Mouse (Mus musculus) gastrocnemius, adult 8-10 months (tissue): ENCODE data around the gene Sidt1. TPM values are rescaled to one million over a fixed set of nuclear protein-coding genes. Genes with fewer than 3 reads are reported as not detected.
"Not testable (repeated sequence)": the region's sequence is repeated elsewhere in the genome, so short reads cannot be mapped to it uniquely, and the experiment has no call there.

Experiments used
- DNase-seq, 2 experiments: peaks; one replicate each; pipeline ENCODE4 v3.0.0; 2022; ENCODE audit warnings: low spot score in 2 of 2
- total RNA-seq, 4 experiments: library from RNA; stranded (reverse); gene quantifications; 2 replicates each; pipeline ENCODE4 v1.2.4; 2022

The Sidt1 gene
- total RNA-seq, 4 experiments from 2014 or later: not detected

DNA sequence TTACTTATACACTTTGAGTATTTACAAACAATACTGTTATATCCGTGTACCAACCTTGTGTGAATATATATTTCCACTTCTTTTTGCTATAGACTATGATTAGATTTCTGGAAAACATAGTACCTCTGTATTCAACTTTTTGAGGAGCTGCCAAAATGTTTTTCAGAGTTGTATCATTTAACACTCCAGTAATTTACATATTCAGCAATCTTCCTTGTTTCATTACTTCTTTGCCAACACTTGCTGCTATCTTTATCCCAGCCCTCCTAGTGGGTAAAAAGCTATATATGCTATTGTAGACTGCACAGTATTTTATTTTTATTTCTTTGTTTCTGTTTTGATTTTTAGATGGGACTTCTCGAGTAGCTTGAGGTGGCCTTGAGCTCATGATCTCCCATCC lies 29.2 kb downstream of the Sidt1 start:
- DNase-seq: no peak

DNA sequence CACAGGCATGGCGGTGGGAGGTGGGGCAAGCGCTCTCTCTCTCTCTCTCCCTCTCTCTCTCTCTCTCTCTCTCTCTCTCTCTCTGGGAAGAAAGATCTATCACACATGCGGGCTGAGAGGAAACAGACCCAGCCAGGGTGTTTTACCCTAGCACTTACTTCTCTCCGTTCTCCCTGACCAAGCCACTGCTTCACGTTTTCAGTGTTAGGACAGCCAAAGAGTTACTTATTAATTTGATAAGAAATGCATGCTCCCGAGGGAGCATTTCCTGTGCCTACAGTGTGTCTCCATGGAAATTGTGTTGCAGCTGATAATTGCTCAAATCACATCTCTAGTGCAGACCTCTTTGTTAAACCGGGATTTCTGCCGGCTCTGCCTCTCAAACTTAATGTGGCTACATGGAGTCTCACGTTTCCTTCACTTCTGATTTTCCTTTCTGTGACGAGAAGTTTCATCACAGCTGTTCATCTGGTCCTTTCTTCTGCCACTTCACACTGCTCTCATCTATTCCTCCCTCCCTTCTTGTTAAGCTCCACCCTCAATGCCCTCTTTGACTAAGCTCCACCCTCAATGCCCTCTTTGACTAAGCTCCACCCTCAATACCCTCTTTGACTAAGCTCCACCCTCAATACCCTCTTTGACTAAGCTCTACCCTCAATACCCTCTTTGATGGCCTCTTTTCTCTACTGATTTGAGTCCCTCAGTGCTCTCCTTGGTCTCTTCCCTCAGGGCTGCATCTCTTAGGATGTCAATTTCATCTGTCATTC lies 30.7 kb downstream of the Sidt1 start:
- DNase-seq: no peak

DNA sequence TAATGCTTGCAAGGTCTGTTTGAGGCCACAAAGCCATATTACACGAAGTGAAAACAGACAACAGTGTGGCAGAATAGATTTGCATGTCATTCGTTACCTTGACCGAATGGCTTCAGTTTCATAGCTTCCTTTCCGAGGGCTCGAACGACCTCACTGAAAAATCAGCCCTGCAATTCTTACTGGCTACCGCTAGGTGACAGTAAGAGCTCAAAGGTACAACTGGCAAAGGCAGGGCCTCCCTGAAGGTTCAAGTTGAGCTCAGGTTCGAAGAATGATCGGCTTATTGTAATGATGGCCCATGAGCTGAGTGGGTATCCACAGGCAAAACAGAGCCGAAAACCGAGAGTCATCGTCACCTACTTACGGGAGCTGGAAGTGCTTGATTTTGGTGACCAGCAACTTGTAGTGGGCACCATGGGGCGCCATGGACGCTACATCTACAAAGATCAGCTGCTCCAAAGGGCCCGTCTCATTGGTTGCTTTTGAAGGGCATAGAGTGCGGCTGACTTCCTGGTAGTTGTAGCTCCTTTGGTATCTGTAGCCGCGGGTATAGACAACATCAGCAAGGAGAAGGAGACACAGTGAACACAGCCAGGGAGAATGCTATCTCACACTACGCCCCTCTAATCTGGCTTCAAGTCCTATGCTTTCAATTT lies 33.4 kb downstream of the Sidt1 start:
- no peak for DNase-seq

DNA sequence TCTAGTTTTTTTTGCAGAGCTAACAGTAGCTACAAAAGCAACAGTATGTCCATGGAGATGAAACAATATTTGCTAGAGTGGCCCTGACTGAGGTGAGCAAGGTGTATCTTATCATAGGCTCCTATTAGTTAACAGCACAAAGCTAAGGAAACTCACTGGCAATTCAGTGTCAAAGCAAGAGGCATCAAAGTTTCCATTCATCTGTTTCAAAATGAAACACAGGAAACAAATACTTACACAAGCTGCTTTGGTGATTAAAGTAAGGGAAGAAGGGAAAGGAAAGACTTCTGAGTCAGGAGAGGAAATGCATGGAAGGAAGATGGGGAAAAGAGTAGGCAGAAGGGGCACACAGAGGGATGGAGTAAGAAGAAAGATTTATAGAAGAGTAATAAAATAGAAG lies 39.0 kb downstream of the Sidt1 start:
- no peak for DNase-seq

DNA sequence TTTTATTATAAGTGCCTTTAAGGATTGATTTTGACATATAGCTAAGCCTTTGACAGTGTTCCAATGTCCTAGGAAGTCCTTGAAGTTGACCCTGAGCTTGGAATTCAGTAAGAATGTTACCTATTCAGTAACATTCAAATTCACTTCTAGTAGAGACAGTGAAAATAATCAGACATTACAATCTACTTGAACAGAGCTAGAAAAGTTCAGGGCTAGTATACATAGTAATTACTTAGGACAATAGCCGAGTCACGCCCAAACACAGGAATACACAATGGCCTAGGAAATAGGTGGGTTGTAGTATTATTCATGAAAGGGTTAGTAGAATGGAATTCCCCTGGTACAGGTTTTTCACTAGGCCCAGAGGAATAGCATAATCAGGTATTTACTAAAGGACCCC lies 40.3 kb downstream of the Sidt1 start:
- not testable (repeated sequence) for DNase-seq

DNA sequence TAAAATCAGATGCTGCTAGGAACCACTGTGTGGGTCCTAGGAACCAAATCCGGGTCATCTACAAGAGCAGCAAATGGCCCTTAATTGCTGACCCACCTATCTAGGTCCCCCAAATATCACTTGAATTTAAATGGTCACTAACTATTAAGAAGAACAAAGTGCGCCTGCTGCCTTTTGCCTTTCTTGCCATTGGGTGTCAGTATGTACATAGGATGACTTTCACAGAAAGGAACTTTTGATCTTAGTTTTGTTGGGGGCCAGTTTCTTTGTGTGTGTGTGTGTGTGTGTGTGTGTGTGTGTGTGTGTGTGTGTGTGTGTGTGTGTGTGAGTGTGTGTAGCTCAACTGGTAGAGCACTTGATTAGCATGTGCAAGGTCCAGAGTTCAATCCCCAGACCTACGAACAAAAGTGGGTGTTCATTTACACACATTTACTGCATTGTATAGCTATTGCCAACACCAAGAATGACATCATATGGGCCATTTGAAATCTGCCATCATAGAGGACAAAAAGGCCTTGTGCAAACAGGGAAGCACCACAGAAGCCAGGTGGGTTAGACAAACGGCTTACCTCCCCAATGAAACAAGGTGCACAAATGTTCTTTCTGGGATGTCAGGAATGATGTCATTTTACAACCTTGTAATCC lies 43.9 kb downstream of the Sidt1 start:
- no peak for DNase-seq

DNA sequence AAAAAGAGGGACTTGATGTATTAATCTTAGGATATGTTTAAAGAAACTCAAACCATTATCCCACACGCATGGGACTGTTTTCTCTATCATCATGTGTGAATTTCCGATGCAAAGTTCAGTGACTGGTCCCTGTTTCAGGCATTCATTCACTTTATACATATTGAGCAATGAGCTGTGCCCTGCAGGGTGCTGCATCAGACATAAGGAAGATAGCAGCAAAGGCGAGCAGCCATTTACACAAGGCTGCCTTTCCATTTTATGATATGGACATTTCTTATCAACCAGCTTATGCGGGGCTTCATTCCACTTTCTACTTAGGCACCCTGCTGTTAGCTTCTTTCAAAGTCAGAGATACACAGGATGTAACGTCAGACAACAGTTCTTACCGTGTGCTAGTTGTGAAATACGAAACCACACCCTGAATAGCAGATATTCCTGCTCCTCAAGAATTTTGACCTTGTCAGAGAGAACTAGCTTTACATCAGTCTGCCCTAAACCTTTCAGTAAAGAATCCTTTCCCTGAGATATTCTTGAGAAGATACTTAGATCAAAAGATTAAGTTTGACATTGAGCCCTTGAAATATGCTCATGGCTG lies 45.5 kb downstream of the Sidt1 start:
- no peak for DNase-seq

DNA sequence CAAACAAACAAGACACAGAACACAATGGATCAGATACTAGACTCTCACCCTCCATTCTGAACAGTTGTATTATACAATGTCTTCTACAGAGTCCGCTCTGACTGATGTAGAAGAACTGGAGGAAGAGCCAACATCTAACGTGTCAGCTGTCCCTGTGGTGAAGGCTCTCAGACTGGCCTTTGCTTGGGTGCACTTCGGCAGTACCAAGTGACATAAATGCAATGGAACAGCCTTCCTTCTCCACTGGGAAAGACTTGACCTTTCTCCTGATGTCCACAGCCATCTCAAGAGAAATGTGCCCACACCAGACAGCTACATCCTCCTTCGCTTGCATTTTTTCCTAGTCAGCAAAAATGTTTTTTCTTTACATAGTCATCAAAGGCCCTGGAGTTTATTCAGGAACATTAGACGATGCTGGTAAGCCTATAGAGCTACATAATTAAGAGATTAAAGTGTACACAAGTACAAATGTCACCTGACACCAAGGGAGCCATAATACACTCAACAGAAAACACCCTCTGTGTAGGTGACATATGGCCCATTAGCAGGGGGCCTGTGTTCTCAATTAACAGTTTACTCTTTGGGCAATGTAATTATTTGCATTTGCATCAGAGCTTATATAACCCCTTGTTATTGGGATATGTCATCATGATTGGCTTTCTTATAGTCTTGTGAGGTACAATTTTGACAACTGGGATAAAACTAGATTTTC lies 50.2 kb downstream of the Sidt1 start:
- DNase-seq: no peak

DNA sequence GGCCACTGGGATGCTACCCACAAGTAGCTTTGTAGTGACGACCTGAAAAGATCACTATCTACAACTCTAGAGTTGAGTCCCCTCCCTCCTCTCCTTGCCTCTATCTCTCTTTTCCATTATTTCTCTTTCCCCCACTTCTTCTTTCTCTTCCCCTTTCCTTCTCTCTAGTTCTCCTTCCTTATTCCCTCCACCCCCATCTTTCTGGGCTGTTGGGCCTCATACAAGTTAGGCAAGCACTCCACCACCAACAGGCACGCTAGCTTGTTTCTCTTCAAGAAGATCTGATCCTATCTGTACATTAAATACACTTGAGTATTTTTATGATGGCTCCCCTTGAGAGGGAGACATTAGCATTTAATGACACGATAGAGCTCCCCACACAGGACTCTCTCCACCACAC lies 51.0 kb downstream of the Sidt1 start:
- DNase-seq: no peak

DNA sequence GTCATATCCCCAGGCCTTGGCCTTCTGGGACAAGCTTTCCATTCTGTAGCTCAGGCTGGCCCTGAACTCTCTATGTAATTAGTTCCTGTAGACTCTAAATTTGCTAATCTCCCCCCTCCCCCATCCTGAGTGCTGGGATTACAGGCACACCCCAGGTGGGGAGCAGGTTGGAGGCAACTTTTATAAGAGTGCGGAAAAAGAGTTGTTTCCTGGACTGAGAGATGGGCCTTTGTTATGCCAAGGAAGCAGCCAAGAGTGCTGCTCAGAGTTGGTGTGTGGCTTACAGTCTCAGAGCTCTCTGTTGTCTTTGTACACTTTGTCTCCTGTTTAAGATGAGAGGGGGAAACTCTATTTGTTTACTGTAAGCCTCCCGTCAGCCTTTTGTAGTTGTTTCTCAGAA lies 52.2 kb downstream of the Sidt1 start:
- no peak for DNase-seq

DNA sequence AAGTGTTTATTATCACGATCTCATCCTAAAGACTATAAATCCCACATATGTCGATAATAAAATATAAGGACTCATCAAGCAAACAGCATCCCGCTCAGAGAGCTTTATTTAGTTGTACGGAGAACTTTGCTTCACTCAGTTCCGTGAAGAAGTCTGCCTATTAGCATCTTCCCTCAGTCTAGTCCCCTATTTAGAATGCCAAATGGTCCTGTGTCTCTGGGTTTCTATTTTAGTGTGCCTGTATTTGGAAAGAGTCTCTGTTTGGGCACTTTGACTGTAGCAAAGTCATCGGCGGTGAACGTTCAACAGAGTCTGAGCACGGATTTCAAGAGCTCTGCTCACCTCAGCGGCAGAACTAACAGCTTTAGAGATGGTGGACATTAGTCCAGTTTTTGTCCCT lies 55.8 kb downstream of the Sidt1 start:
- no peak for DNase-seq

DNA sequence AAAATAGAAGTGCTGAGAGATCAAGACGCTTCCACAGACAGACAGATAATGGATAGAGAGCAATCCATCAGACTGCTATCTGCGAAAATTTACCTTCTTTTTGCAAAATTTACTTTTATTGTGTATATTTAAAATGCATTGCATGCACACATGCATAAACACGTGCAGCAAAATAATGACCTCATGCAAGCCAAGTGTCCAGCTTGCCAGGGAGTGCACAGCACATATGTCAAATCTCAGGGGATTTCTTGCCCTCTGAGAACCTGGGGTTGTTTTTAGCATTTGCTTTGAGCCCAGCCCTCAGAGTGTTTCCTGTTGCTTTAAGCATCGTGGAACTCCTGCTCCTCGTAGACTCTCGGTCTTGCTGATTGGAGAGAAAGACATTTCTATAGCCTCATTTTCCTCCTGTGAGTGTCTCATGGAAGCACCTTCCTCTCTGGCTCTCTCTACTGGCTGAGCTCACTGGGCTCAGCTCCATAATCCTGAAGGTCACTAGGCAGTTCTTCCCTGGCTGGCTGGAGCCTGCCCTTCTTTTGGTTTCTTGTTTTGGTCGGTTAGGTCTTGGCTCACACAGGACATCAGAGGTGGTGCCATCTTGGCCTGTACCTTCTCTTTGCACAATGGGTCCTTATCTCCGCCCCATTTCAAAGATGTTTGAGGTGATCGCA lies 61.5 kb downstream of the Sidt1 start:
- peak; percentile 4 to 35 for DNase-seq

DNA sequence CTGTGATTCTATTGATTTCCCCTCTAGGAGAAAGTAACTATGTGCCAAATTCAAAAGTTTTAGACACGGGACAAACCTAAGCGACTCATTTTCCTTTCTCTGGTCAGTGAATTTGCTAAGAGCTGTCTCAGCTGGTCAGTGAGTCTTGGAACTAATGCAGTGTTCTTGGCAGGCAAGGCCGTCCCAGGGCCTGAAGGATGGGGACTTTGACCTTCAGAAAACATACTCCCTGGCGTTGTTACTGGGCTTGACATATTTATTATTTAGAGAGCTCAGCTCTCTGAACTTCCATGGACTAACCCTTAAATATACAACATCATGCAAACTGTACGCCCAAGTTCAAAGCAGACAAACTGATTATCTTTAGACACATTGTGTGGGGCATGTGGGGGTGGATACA lies 62.4 kb downstream of the Sidt1 start:
- peak; percentile 4 to 15 for DNase-seq

DNA sequence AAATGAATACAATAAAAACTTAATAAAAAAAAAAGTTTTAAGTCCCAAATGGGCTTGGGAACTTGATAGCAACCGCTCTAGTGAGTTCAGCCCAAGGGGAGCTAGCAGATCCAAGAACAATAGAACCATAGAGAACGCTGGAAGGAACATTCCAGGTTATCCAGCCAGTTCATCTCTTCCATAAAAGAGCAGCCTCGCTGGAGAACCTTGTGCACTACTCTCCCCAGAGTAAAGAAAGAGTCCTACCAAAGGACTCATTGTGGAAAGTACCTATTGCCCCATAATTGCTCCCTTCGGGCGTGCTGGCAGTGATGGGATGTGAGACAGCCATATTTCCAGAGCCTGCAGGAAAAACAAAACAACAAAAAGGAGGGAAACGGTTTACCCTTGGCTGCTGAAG lies 63.4 kb downstream of the Sidt1 start:
- DNase-seq: no peak

DNA sequence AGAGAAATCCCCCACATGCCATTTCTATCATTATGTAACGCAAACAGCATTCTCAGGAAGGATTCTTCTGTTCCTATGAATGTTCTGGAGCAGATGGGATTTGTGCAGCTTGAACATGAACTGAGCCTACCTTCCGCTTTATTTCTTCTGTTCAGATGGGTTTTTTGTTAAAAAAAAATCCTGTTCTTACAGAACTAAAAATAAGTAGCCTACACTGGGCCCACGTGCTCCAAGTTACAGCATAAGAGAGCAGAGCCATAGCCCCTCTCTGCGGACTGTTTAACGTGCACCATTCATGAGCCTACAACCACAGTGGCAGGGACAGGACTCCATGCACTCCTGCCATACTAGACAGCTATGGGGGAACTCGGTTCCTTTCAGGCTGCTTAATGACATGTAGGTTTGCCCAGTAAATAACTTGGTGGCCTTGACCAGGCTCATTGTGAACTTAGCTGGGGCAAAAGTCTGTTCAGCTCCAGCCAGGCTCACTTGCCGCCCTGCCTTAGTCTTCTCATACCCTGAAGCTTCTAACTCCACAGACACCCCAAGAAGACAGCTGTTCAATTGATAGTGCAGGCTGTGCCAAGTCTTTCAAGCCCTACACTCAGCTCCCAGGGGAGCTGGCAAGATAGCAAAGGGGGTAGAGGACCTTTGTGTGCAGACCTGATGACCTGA lies 64.3 kb downstream of the Sidt1 start:
- DNase-seq: no peak

DNA sequence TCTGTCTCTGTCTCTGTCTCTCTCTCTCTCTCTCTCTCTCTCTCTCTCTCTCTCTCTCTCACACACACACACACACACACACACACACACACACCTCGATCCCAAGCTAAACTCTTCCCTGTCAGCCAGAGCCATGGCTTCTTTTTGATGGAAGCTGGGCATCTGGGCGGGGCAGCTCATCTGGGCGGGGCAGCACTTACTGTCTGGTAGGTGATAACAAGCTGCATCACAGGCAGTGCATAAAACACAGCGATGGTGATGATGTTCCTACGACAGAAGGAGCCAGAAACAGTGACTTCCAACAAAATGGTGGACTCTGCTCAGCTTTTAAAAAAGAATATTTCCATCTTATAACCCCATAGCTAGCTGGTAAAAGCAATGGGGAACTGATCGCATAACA lies 67.4 kb downstream of the Sidt1 start:
- no peak for DNase-seq

DNA sequence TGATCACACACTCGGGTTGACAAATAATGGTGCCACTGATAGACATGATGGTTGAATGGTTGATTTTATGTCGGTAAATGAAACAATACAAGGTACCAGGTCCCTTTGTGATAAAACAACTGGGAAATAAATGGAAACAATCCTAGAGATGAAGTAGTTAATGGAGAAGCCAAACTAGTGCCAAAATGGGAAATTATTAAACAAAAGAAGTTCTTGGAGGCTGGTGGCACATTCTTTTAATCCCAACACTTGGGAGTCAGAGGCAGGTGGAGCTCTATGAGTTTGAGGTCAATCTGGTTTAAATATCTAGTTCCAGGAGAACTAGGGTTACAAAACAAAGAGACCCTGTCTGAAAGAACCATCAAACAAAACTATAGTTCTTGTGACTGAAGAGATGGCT lies 68.1 kb downstream of the Sidt1 start:
- DNase-seq: no peak

DNA sequence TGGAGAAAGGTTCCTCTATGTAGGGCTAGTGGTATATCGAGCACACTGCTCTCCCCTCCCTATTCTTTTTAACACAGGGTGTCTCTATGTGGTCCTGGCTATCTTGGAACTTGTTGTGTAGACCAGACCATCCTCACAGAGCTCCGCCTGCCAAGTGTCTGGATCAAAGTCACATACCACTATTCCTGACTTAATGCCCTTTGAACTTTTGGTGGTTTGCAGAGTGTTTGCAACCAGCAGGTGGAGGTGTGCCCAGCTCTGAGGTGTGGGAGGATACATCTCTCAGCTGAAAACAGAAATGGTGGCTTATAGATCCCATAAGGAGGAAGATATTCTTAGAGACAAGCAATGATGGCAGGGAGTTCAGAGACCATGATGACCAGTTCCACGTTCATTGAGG lies 75.5 kb downstream of the Sidt1 start:
- DNase-seq: no peak

DNA sequence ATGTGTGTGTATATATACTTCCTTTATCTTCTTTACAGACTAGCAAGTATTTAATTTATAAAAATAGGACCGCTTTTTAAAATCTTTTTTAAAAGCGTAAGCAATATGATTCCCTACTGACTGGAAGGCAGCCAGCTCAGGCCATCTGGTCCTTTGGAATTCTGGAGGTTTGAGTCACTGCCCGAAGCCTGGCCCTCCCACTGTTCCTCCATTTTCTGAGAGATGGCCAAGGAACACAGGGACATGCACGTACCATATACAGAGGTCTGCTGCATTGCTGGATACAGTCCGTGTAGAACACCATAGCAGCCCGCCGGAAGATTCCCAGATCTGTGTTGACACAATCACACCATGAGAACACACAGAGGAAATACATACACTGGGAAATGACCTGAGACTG lies 78.3 kb downstream of the Sidt1 start:
- DNase-seq: peak; percentile 7 to 46

DNA sequence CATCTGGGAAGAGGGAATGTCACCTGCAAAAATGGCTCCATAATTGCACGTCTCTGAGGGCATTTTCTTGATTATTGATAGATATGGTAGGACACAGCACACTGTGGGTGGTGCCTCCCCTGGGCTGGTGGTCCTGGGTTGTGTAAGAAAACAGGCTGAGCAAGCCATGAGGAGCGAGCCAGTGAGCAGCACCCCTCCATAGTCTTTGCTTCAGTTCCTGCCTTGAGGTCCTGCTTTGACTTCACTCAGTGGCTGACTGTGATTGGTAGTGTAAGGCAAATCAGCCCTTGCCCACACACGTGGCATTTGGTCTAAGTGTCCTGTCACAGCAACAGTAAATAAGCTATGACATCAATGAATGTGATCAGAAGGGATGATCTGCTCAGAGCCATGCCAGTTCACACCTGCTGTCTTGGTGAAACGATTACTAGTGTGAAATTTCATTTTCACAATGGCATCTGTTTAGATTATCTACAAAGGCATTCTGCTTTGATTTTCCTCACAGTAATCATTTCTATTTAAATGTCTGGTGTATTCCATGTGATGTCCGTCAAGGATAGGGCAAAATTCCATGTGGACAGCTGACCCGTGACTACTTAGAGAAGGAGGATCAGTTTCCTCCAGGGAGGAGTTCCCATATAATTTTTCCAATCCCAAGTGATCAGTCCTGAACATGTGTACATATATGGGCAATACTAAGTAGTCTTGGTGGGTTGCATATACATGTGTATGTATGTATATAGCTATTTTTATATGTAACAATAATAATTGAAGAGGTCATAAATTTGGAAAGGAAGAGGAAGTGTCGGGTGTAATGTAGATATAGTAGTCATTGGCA lies 79.0 kb downstream of the Sidt1 start:
- DNase-seq: no peak
